Mouse (Mus musculus) liver, embryonic 12.5 days (tissue): Measurements from ENCODE around the gene Cdc42ep3. TPM values are rescaled to one million over a fixed set of nuclear protein-coding genes. Genes with fewer than 3 reads are reported as not detected.

Source experiments
- ATAC-seq: fragments of 200-750 bp; cut with Nextera tagmentation; 2 replicates; pipeline ENCODE4 v1.8.0; 2017; ENCODE audit warnings: moderate number of reproducible peaks, mild to moderate bottlenecking, moderate library complexity
- H3K27ac ChIP-seq: fragments of 300-500 bp; sonication (generic); 2 replicates; pipeline ENCODE4 v1.5.1; 2016; ENCODE audit warnings: mild to moderate bottlenecking
- H3K27me3 ChIP-seq: fragments of 300-500 bp; sonication (generic); replicated peaks from 2 replicates; pipeline ENCODE4 v1.6.1; 2016; ENCODE audit warnings: mild to moderate bottlenecking, moderate library complexity
- H3K36me3 ChIP-seq: fragments of 300-500 bp; sonication (generic); 2 replicates; pipeline ENCODE4 v1.6.1; 2016; ENCODE audit warnings: mild to moderate bottlenecking, moderate library complexity
- H3K4me1 ChIP-seq: fragments of 300-500 bp; sonication (generic); 2 replicates; pipeline ENCODE4 v1.6.1; 2016
- H3K4me2 ChIP-seq: fragments of 300-500 bp; sonication (generic); 2 replicates; pipeline ENCODE4 v1.6.1; 2016; ENCODE audit warnings: mild to moderate bottlenecking, moderate library complexity
- H3K4me3 ChIP-seq: fragments of 300-500 bp; sonication (generic); 2 replicates; pipeline ENCODE4 v1.5.1; 2016; ENCODE audit warnings: mild to moderate bottlenecking, moderate library complexity
- H3K9ac ChIP-seq: fragments of 300-500 bp; sonication (generic); 2 replicates; pipeline ENCODE4 v1.6.1; 2016; ENCODE audit warnings: mild to moderate bottlenecking, moderate library complexity
- H3K9me3 ChIP-seq: fragments of 300-500 bp; sonication (generic); replicated peaks from 2 replicates; pipeline ENCODE4 v1.6.1; 2016; ENCODE audit warnings: mild to moderate bottlenecking, moderate library complexity
- WGBS: fragments of 180-500 bp; shearing (Covaris S2); methylation state at CpG from one replicate; pipeline ENCODE4 v1.1.7; 2016; ENCODE audit not compliant: insufficient replicate concordance; 5-methylcytosine and 5-hydroxymethylcytosine counted together
- polyA plus RNA-seq: library from polyadenylated mRNA; unstranded; fragments of >200 nt; fragmentation: Nextera tagmentation; extraction: Ambion mirVana; gene quantifications from 2 replicates; pipeline ENCODE4 v1.2.1, GENCODE M21; 2016

Gene Cdc42ep3
- polyA plus RNA-seq, 1 experiment from 2014 or later: 61.1 TPM

- ATAC-seq: no peak
- H3K4me3 ChIP-seq: no peak overlapping the region
- H3K9me3 ChIP-seq: no peaks in the 10 kb centered on the region
- no peaks in the 10 kb centered on the region for H3K4me1 ChIP-seq
- H3K36me3 ChIP-seq: no peaks in the 10 kb centered on the region
- H3K27me3 ChIP-seq: no peaks in the 10 kb centered on the region
- WGBS: 63% methylated on average over 1 of the region's 1 CpGs
- no peak overlapping the region for H3K9ac ChIP-seq
- no peak overlapping the region for H3K4me2 ChIP-seq
- H3K27ac ChIP-seq: no peak overlapping the region
Measured at GRCm38 (mm10) chr17:79309506-79309905, 45.4 kb downstream of the Cdc42ep3 start.

- H3K36me3 ChIP-seq: no peaks in the 10 kb centered on the region
- H3K4me1 ChIP-seq: no peaks in the 10 kb centered on the region
- H3K9ac ChIP-seq: no peak overlapping the region
- no peaks in the 10 kb centered on the region for H3K9me3 ChIP-seq
- H3K27ac ChIP-seq: no peak overlapping the region
- H3K27me3 ChIP-seq: no peaks in the 10 kb centered on the region
- H3K4me2 ChIP-seq: no peak overlapping the region
- 69% methylated on average over 7 of the region's 7 CpGs for WGBS
- no peak for ATAC-seq
- no peak overlapping the region for H3K4me3 ChIP-seq
Measured at GRCm38 (mm10) chr17:79305644-79306043, 49.2 kb downstream of the Cdc42ep3 start.

GRCm38 (mm10) chr17:79303744-79304497 lies 51.0 kb downstream of the Cdc42ep3 start:
- H3K9ac ChIP-seq: no peak overlapping the region
- no peaks in the 10 kb centered on the region for H3K9me3 ChIP-seq
- no peak overlapping the region for H3K4me3 ChIP-seq
- H3K4me1 ChIP-seq: no peaks in the 10 kb centered on the region
- no peak overlapping the region for H3K27ac ChIP-seq
- no peaks in the 10 kb centered on the region for H3K36me3 ChIP-seq
- ATAC-seq: no peak
- H3K4me2 ChIP-seq: no peak overlapping the region
- WGBS: 79% methylated on average over 17 of the region's 17 CpGs
- no peaks in the 10 kb centered on the region for H3K27me3 ChIP-seq

GRCm38 (mm10) chr17:79303238-79303637 lies 51.7 kb downstream of the Cdc42ep3 start:
- Histone ChIP-seq H3K27ac (no peak overlapping the region), H3K4me2 (no peak overlapping the region), H3K9me3 (no peaks in the 10 kb centered on the region), H3K36me3 (no peaks in the 10 kb centered on the region), H3K4me3 (no peak overlapping the region), H3K4me1 (no peaks in the 10 kb centered on the region), H3K9ac (no peak overlapping the region), H3K27me3 (no peaks in the 10 kb centered on the region)
- ATAC-seq: no peak
- WGBS: 75% methylated on average over 3 of the region's 3 CpGs

GRCm38 (mm10) chr17:79299925-79300324 lies 55.0 kb downstream of the Cdc42ep3 start:
- Histone ChIP-seq H3K9me3 (no peaks in the 10 kb centered on the region), H3K27me3 (no peaks in the 10 kb centered on the region), H3K4me3 (no peak overlapping the region), H3K4me1 (no peaks in the 10 kb centered on the region), H3K27ac (no peak overlapping the region), H3K36me3 (no peaks in the 10 kb centered on the region), H3K4me2 (no peak overlapping the region), H3K9ac (no peak overlapping the region)
- ATAC-seq: no peak
- 94% methylated on average over 1 of the region's 1 CpGs for WGBS

- Histone ChIP-seq H3K4me1 (no peaks in the 10 kb centered on the region), H3K36me3 (no peaks in the 10 kb centered on the region), H3K4me3 (no peak overlapping the region), H3K9me3 (no peaks in the 10 kb centered on the region), H3K9ac (no peak overlapping the region), H3K4me2 (no peak overlapping the region), H3K27me3 (no peaks in the 10 kb centered on the region), H3K27ac (no peak overlapping the region)
- ATAC-seq: no peak
Measured at GRCm38 (mm10) chr17:79298968-79299367, 55.9 kb downstream of the Cdc42ep3 start.

GRCm38 (mm10) chr17:79295926-79296325 lies 59.0 kb downstream of the Cdc42ep3 start:
- Histone ChIP-seq H3K9me3 (no peaks in the 10 kb centered on the region), H3K27ac (no peak overlapping the region), H3K36me3 (no peaks in the 10 kb centered on the region), H3K9ac (no peak overlapping the region), H3K4me1 (no peaks in the 10 kb centered on the region), H3K4me2 (no peak overlapping the region), H3K4me3 (no peak overlapping the region), H3K27me3 (no peaks in the 10 kb centered on the region)
- 41% methylated on average over 4 of the region's 4 CpGs for WGBS
- no peak for ATAC-seq

- no peaks in the 10 kb centered on the region for H3K27me3 ChIP-seq
- no peak overlapping the region for H3K4me3 ChIP-seq
- H3K9me3 ChIP-seq: no peaks in the 10 kb centered on the region
- WGBS: 56% methylated on average over 5 of the region's 5 CpGs
- no peak overlapping the region for H3K4me2 ChIP-seq
- H3K9ac ChIP-seq: no peak overlapping the region
- no peak overlapping the region for H3K27ac ChIP-seq
- H3K4me1 ChIP-seq: no peaks in the 10 kb centered on the region
- ATAC-seq: no peak
- no peaks in the 10 kb centered on the region for H3K36me3 ChIP-seq
Measured at GRCm38 (mm10) chr17:79291672-79292071, 63.2 kb downstream of the Cdc42ep3 start.

- Histone ChIP-seq H3K9ac (no peak overlapping the region), H3K4me3 (no peak overlapping the region), H3K9me3 (no peaks in the 10 kb centered on the region), H3K27ac (no peak overlapping the region), H3K4me1 (no peaks in the 10 kb centered on the region), H3K4me2 (no peak overlapping the region), H3K27me3 (no peaks in the 10 kb centered on the region), H3K36me3 (no peaks in the 10 kb centered on the region)
- ATAC-seq: no peak
- WGBS: 48% methylated on average over 2 of the region's 2 CpGs
Measured at GRCm38 (mm10) chr17:79290697-79291096, 64.2 kb downstream of the Cdc42ep3 start.

GRCm38 (mm10) chr17:79287302-79287701 lies 67.6 kb downstream of the Cdc42ep3 start:
- Histone ChIP-seq H3K9me3 (no peaks in the 10 kb centered on the region), H3K4me3 (no peak overlapping the region), H3K27me3 (no peaks in the 10 kb centered on the region), H3K27ac (no peak overlapping the region), H3K9ac (no peak overlapping the region), H3K4me2 (no peak overlapping the region), H3K36me3 (no peaks in the 10 kb centered on the region), H3K4me1 (no peaks in the 10 kb centered on the region)
- whole genome bisulfite sequencing: 67% methylated on average over 13 of the region's 13 CpGs
- ATAC-seq: no peak

GRCm38 (mm10) chr17:79285030-79285601 lies 69.8 kb downstream of the Cdc42ep3 start:
- Histone ChIP-seq H3K4me2 (no peak overlapping the region), H3K36me3 (no peaks in the 10 kb centered on the region), H3K4me1 (peaks cover under 1% of the 10 kb centered on the region; the same call in 1 of the 2 replicates), H3K27me3 (no peaks in the 10 kb centered on the region), H3K27ac (no peak overlapping the region), H3K4me3 (no peak overlapping the region), H3K9ac (no peak overlapping the region), H3K9me3 (no peaks in the 10 kb centered on the region)
- whole genome bisulfite sequencing: 77% methylated on average over 6 of the region's 6 CpGs
- ATAC-seq: no peak
